Mouse (Mus musculus): ENCODE data around the gene Mtm1. TPM values are rescaled to one million over a fixed set of nuclear protein-coding genes. Genes with fewer than 3 reads are reported as not detected.

Gene Mtm1
- polyA plus RNA-seq, 1 experiment from 2014 or later, result 4.4 TPM

DNA sequence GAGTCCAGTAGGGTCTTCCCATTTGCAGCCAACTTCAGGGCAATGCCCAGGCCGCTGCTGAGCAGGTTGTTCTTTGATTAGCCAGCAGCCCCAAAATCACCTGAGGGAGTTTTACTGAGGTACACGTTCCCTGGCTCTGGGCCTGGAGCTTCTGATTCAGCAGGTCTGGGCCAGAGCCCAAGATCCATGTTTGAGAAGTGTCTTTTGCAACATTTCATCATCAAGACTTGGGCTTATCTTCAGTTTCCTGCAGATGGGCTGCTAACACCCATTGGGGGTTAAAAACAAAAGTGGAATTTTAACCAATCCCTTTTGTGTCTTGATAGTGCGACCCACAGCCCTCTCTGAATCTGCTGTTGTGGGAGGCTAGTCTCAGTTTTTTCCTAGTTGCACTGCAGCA lies 10.3 kb downstream of the Mtm1 start:
- Histone ChIP-seq H3K9ac (replicated peaks) (no peak overlapping the region), H3K27me3 (no peaks in the 10 kb centered on the region), H3K9me3 (no peaks in the 10 kb centered on the region), H3K4me1 (no peaks in the 10 kb centered on the region), H3K36me3 (no peaks in the 10 kb centered on the region), H3K4me3 (no peak overlapping the region), H3K27ac (replicated peaks) (no peak overlapping the region), H3K4me2 (replicated peaks) (no peak overlapping the region)
- ATAC-seq (replicated peaks), result no peak
- WGBS, result 63% methylated on average over 3 of the region's 3 CpGs

DNA sequence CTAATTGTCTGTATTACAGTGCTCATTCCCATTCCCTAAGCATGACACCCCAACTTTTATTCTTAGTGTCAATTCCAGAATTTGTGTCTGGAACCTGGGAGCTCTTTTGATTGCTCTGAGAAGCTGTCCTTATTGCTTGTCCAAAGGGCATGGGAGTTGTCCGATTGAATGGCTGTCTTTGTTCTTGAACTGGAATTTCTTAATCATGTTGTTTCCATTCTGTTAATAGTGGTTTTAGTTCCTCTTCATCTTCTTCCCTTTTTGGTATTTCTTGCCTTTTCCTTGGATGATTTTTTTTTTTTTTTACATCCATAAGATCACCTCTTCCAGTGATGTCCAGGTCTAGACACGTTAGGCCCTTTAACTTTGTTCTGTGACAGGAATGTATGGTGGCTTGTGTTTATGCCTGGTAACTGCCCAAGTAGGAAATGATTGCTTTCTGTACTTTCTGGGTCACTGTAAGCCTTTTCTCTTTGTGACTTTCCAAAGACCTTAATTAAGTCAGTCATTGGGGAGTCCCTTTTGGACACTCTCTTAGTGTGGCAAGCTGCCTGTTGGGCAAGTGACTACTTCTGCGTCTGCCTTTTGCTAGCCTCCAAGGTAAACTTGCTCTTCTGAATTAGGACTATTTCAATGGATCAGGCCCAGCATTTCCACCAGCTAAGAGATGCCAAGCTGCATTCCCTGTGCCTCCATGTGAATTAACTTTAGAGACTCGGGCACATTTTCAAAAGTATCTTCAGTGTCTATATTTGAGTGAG lies 12.3 kb downstream of the Mtm1 start:
- 81% methylated on average over 4 of the region's 4 CpGs for WGBS
- Histone ChIP-seq H3K27ac (replicated peaks) (no peak overlapping the region), H3K9me3 (no peaks in the 10 kb centered on the region), H3K4me2 (replicated peaks) (no peak overlapping the region), H3K4me1 (no peaks in the 10 kb centered on the region), H3K9ac (replicated peaks) (no peak overlapping the region), H3K36me3 (no peaks in the 10 kb centered on the region), H3K27me3 (no peaks in the 10 kb centered on the region), H3K4me3 (no peak overlapping the region)
- ATAC-seq (replicated peaks), result no peak

DNA sequence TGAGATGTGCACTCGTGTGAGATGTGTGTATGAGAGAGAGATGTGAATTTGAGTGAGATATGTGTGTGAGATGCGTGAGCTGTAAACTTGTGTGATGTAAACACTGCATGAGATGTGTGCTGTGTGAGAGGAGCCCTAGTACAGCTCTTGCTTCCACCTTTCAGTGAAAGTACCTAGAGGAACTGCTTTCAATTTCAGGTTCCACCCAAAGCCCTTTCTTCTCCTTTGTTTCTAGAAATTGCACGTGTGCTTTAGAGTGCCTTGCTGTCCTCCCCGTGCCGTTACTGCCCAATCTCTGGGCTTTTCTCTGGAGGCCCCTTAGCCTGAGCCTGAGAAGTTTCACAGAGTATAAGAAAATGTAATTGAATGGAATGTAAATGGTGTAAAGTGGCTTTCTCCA lies 16.3 kb downstream of the Mtm1 start:
- no peak for ATAC-seq (replicated peaks)
- H3K4me3 ChIP-seq, result no peak overlapping the region
- H3K27me3 ChIP-seq, result no peaks in the 10 kb centered on the region
- H3K36me3 ChIP-seq, result no peaks in the 10 kb centered on the region
- 83% methylated on average over 5 of the region's 5 CpGs for WGBS
- no peak overlapping the region for H3K4me2 ChIP-seq (replicated peaks)
- no peaks in the 10 kb centered on the region for H3K4me1 ChIP-seq
- no peak overlapping the region for H3K9ac ChIP-seq (replicated peaks)
- H3K27ac ChIP-seq (replicated peaks), result no peak overlapping the region
- no peaks in the 10 kb centered on the region for H3K9me3 ChIP-seq

DNA sequence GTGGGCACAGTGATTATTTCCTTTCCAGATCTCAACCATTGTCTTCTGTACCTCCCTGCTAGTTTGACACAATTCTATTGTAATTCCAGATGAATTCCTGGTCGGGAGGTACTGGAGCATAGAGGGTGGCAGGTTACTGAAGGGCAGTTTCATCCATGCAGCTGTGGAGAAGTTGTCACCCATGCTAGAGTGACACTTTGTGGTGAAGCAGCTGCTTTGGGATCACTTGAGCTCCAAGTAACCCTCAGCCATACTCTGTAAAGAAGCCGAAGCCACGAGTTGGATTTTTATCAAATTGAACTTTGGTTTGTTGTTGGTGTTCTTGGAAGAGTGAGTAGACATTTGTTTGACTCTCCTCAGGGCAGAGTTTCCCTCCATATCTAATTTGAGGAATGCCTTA lies 17.6 kb downstream of the Mtm1 start:
- Histone ChIP-seq H3K4me2 (replicated peaks) (no peak overlapping the region), H3K36me3 (no peaks in the 10 kb centered on the region), H3K4me1 (no peaks in the 10 kb centered on the region), H3K9ac (replicated peaks) (no peak overlapping the region), H3K27ac (replicated peaks) (no peak overlapping the region), H3K9me3 (no peaks in the 10 kb centered on the region), H3K4me3 (no peak overlapping the region), H3K27me3 (no peaks in the 10 kb centered on the region)
- no peak for ATAC-seq (replicated peaks)
- WGBS, result 64% methylated on average over 3 of the region's 3 CpGs

DNA sequence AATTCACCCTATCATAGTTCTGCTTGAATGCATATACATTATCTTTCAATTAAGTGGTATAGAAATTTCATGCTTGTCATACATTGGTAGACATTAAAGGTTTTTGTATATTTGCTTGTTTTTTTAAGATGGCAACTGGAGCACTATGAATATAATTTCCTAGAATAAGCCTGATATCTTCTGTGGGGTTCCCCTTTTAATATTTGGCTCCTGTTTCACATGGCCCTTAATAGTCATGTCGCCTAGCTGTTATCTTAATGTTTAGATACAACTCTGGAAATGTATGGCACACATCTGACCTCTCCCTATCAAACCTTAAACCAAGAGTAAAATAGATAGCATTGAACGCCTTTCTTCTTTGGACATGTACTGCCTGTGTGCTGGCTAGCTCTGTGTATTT lies 20.3 kb downstream of the Mtm1 start:
- 84% methylated on average over 2 of the region's 2 CpGs for WGBS
- H3K9me3 ChIP-seq, result no peaks in the 10 kb centered on the region
- no peak overlapping the region for H3K9ac ChIP-seq (replicated peaks)
- H3K4me3 ChIP-seq, result no peak overlapping the region
- no peak overlapping the region for H3K4me2 ChIP-seq (replicated peaks)
- no peak for ATAC-seq (replicated peaks)
- H3K36me3 ChIP-seq, result no peaks in the 10 kb centered on the region
- no peaks in the 10 kb centered on the region for H3K4me1 ChIP-seq
- no peaks in the 10 kb centered on the region for H3K27me3 ChIP-seq
- H3K27ac ChIP-seq (replicated peaks), result no peak overlapping the region

DNA sequence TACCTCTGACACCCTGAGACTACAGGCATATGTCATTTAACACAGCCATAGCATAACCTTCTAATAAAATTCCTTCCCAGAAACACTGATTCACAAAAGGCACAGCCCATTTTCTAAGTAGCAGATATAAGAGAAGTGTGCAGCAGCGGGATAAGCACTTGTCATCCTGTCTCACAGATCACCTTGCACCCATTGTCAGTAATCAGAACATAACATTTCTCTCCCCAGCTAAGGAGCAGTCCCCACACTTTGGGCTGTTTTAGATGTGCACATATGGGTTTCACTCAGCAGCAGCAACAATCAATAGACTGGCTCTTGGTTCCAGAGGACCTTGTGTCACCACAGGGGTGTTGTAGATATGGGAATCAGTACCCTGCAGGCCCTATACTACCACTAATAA lies 45.9 kb downstream of the Mtm1 start:
- Histone ChIP-seq H3K36me3 (no peaks in the 10 kb centered on the region), H3K4me3 (no peak overlapping the region), H3K9ac (replicated peaks) (no peak overlapping the region), H3K27me3 (no peaks in the 10 kb centered on the region), H3K4me2 (replicated peaks) (no peak overlapping the region), H3K9me3 (no peaks in the 10 kb centered on the region), H3K27ac (replicated peaks) (no peak overlapping the region), H3K4me1 (no peaks in the 10 kb centered on the region)
- 87% methylated on average over 1 of the region's 1 CpGs for WGBS
- ATAC-seq (replicated peaks), result no peak

GRCm38 (mm10) chrX:71260857-71261256 lies 50.3 kb downstream of the Mtm1 start:
- H3K4me2 ChIP-seq (replicated peaks), result no peak overlapping the region
- no peaks in the 10 kb centered on the region for H3K36me3 ChIP-seq
- H3K4me3 ChIP-seq, result no peak overlapping the region
- H3K9me3 ChIP-seq, result no peaks in the 10 kb centered on the region
- 98% methylated on average over 4 of the region's 4 CpGs for WGBS
- no peaks in the 10 kb centered on the region for H3K4me1 ChIP-seq
- ATAC-seq (replicated peaks), result no peak
- no peaks in the 10 kb centered on the region for H3K27me3 ChIP-seq
- H3K27ac ChIP-seq (replicated peaks), result no peak overlapping the region
- no peak overlapping the region for H3K9ac ChIP-seq (replicated peaks)

DNA sequence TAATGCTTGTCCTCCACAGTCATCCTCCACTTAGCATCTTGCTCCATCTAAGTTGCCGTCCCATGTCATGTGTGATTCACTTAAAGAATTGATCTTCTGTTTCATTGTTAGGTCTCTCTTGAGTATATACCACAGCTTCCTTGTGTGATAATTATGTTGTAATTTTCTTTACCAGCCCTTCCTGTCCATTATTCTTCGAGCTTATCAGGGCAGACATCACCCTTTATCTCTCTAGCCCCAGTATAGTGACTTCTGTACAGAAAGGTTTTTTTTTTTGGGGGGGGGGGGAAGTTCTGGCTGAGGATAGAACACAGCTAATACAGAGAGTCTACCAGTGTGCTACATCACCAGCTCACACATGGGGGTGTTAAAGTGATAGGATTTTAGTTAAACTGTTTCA lies 53.7 kb downstream of the Mtm1 start:
- Histone ChIP-seq H3K36me3 (no peaks in the 10 kb centered on the region), H3K4me3 (no peak overlapping the region), H3K4me2 (replicated peaks) (no peak overlapping the region), H3K4me1 (no peaks in the 10 kb centered on the region), H3K9me3 (no peaks in the 10 kb centered on the region), H3K27me3 (no peaks in the 10 kb centered on the region), H3K9ac (replicated peaks) (no peak overlapping the region), H3K27ac (replicated peaks) (no peak overlapping the region)
- ATAC-seq (replicated peaks), result no peak
- WGBS, result 78% methylated on average over 2 of the region's 2 CpGs

GRCm38 (mm10) chrX:71268972-71269371 lies 58.4 kb downstream of the Mtm1 start:
- Histone ChIP-seq H3K27me3 (no peaks in the 10 kb centered on the region), H3K36me3 (no peaks in the 10 kb centered on the region), H3K4me1 (no peaks in the 10 kb centered on the region), H3K9ac (replicated peaks) (no peak overlapping the region), H3K9me3 (no peaks in the 10 kb centered on the region), H3K27ac (replicated peaks) (no peak overlapping the region), H3K4me3 (no peak overlapping the region), H3K4me2 (replicated peaks) (no peak overlapping the region)
- 83% methylated on average over 1 of the region's 1 CpGs for WGBS
- ATAC-seq (replicated peaks), result no peak

- ATAC-seq (replicated peaks), result no peak
- Histone ChIP-seq H3K9me3 (no peaks in the 10 kb centered on the region), H3K9ac (replicated peaks) (no peak overlapping the region), H3K27ac (replicated peaks) (no peak overlapping the region), H3K4me1 (no peaks in the 10 kb centered on the region), H3K4me3 (no peak overlapping the region), H3K4me2 (replicated peaks) (no peak overlapping the region), H3K36me3 (no peaks in the 10 kb centered on the region), H3K27me3 (no peaks in the 10 kb centered on the region)
- WGBS, result 90% methylated on average over 3 of the region's 3 CpGs
Observed at GRCm38 (mm10) chrX:71274150-71274549, 63.6 kb downstream of the Mtm1 start.

DNA sequence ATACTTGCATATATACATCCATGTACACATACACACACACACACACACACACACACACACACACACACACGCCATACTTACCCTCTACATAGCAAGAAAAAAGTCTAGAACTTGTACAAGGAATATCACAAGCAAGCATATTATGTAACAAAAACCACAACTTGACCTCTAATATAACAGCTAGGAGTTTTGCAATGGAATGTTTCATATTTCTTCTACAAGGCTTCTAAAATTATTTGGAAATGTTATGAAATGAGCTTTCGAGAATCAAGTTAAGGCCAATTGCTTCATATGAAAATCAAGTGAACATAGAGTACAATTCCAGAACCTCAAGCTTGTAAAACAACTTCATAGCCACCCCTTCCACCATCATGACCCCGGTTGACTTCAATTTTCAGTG lies 74.9 kb downstream of the Mtm1 start:
- no peaks in the 10 kb centered on the region for H3K36me3 ChIP-seq
- H3K4me1 ChIP-seq, result no peaks in the 10 kb centered on the region
- 90% methylated on average over 3 of the region's 3 CpGs for WGBS
- no peaks in the 10 kb centered on the region for H3K27me3 ChIP-seq
- H3K4me2 ChIP-seq (replicated peaks), result no peak overlapping the region
- no peak overlapping the region for H3K27ac ChIP-seq (replicated peaks)
- no peak for ATAC-seq (replicated peaks)
- H3K9ac ChIP-seq (replicated peaks), result no peak overlapping the region
- H3K9me3 ChIP-seq, result no peaks in the 10 kb centered on the region
- no peak overlapping the region for H3K4me3 ChIP-seq

DNA sequence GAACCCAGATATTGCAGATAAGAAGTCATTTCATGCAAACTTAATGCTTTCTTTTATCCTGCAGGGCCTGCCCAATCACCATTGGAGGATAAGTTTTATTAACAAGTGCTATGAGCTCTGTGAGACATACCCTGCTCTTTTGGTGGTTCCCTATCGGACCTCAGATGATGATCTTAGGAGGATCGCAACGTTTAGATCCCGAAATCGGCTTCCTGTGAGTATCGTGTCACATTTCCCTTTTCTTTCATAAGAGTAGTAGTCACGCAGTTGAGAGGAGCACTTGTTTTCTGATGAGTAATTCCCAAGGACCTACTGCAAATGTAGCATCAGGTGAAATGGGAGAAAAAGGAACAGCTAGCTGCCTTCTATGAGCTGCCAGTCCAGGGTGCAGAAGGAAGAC lies 76.5 kb downstream of the Mtm1 start:
- Histone ChIP-seq H3K27ac (replicated peaks) (no peak overlapping the region), H3K9me3 (no peaks in the 10 kb centered on the region), H3K4me1 (no peaks in the 10 kb centered on the region), H3K36me3 (no peaks in the 10 kb centered on the region), H3K9ac (replicated peaks) (no peak overlapping the region), H3K4me3 (no peak overlapping the region), H3K27me3 (no peaks in the 10 kb centered on the region), H3K4me2 (replicated peaks) (no peak overlapping the region)
- no peak for ATAC-seq (replicated peaks)
- whole genome bisulfite sequencing, result 90% methylated on average over 7 of the region's 7 CpGs

- Histone ChIP-seq H3K27me3 (no peaks in the 10 kb centered on the region), H3K9me3 (no peaks in the 10 kb centered on the region), H3K36me3 (no peaks in the 10 kb centered on the region), H3K4me3 (no peak overlapping the region), H3K4me1 (no peaks in the 10 kb centered on the region), H3K27ac (replicated peaks) (no peak overlapping the region), H3K4me2 (replicated peaks) (no peak overlapping the region), H3K9ac (replicated peaks) (no peak overlapping the region)
- WGBS, result 88% methylated on average over 2 of the region's 2 CpGs
- ATAC-seq (replicated peaks), result no peak
Observed at GRCm38 (mm10) chrX:71294191-71294590, 83.6 kb downstream of the Mtm1 start.
